Mouse (Mus musculus): ENCODE results near the gene Scn8a. TPM values are rescaled to one million over a fixed set of nuclear protein-coding genes. Genes with fewer than 3 reads are reported as not detected.

Scn8a gene
- polyA plus RNA-seq, 1 experiment: 0.06 TPM

DNA sequence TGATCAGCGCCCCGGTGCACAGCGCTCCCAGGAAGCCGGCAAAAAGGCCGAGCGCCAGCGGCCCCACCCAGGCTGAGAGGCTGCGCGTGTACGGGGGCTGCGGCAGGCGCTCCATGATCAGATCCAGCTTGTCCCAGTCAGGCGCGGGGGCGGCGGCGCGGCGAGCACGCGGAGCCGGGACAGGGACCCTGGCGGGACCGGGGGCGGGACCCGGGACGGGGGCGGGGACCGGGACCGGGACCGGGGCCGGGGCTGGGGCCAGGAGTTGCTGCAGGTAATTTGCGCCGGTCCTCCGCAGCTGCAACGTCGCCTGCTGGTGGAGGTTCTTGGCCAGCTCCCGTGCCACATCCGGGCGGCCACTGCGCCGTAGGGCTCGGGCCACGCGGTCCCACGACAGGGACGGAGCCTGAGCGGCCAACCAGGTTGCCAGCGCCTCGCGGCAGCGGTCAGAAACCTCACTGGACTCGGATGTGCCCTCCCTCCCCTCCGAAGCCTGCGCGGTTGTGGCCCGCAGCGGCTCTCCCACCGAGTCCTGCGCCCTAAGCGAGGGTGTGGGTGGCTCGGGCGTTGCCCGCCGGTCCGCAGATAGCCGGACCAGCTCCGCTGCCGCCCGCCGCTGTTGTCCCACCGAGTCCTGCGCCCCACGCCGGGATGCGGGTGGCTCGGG is 177.0 kb downstream of the Scn8a start:
- WGBS: 1% methylated on average over 72 of the region's 77 CpGs
- peaks cover 33% of the 10 kb centered on the region for H3K27me3 ChIP-seq (ENCODE audit: control insufficient read depth, insufficient read depth, low read length)
- peak overlapping the region; percentile 26 for H3K4me3 ChIP-seq (ENCODE audit: low read depth, low read length)
- no peaks in the 10 kb centered on the region for H3K36me3 ChIP-seq (ENCODE audit: control insufficient read depth, insufficient read depth, low read length)
- no peak overlapping the region for H3K27ac ChIP-seq (ENCODE audit: insufficient read depth, low read depth, low read length)
- H3K4me1 ChIP-seq (ENCODE audit: control insufficient read depth, insufficient read depth, insufficient read length, low read length): peaks cover 11% of the 10 kb centered on the region; the same call in 1 of the 2 replicates
- no peak for TF ChIP-seq POLR2A (IDR thresholded peaks at IDR 0.05; ENCODE audit: low read depth, low read length)
- TF ChIP-seq CTCF (IDR thresholded peaks at IDR 0.05; ENCODE audit: extremely low read depth, insufficient read length, insufficient replicate concordance, low read depth, low read length): no peak

DNA sequence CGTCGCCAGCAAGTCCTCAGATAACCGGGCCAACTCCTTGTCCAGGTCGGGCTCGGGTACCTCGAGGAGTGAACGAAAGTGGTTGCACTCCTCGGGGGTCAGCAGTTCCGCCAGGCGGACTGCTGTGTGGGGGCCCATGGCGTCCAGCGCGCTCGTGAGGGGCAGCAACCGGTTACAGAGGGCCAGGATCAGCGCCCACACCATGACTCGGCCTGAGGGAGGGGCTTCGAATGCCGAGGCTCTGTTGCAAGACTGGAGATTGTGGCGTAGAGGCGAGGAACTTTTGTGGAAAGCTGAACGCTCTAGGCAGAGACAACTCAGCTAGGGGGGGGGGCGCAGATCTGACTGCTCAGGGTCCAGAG is 177.5 kb downstream of the Scn8a start, which contains the start of gene Gm47841:
TSS of gene Gm47841 (minus strand) at position 204 of the 362 bp plus-strand sequence.
- H3K27me3 ChIP-seq (ENCODE audit: control insufficient read depth, insufficient read depth, low read length): peaks cover 36% of the 10 kb centered on the region

DNA sequence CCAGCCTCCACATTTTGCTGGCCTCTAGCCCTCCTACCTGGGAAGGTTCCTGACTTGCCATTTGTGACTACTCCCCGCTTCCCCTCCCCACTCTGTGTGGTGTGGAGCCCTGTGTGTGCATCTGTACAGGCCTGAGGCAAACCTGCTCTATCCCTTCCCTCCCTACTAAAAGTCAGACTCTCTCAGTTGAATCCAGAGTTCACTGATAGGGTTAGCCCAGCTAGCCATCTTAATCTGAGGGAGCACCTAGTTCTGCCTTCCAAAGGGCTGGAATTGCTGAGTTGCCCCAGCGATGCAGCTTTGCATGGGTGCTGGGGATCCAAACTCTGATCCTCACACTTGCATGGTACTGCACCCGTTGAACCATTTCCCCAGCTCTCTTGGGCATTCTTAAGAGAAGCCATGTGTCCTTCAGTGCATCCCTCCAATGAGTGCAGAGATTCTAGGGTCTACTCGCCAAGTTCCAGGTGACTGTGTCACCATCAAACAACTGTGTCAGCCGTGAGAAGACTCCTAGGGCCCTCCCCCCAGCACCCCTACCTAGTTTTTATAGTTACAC is 178.8 kb downstream of the Scn8a start:
- 61% methylated on average over 5 of the region's 5 CpGs for WGBS
- TF ChIP-seq POLR2A (IDR thresholded peaks at IDR 0.05; ENCODE audit: low read depth, low read length) (no peak), CTCF (IDR thresholded peaks at IDR 0.05; ENCODE audit: extremely low read depth, insufficient read length, insufficient replicate concordance, low read depth, low read length) (no peak)
- peaks cover 49% of the 10 kb centered on the region for H3K27me3 ChIP-seq (ENCODE audit: control insufficient read depth, insufficient read depth, low read length)

More for the DNA sequence above, 177.5 kb downstream of the Scn8a start, which contains the start of gene Gm47841:
- TF ChIP-seq POLR2A (IDR thresholded peaks at IDR 0.05; ENCODE audit: low read depth, low read length) (no peak), CTCF (IDR thresholded peaks at IDR 0.05; ENCODE audit: extremely low read depth, insufficient read length, insufficient replicate concordance, low read depth, low read length) (no peak)
- Histone ChIP-seq H3K36me3 (ENCODE audit: control insufficient read depth, insufficient read depth, low read length) (no peaks in the 10 kb centered on the region), H3K4me3 (ENCODE audit: low read depth, low read length) (peak within 1 kb of the TSS; percentile 26), H3K4me1 (ENCODE audit: control insufficient read depth, insufficient read depth, insufficient read length, low read length) (peaks cover 11% of the 10 kb centered on the region; the same call in 1 of the 2 replicates), H3K27ac (ENCODE audit: insufficient read depth, low read depth, low read length) (no peak within 1 kb of the TSS)
- WGBS: 13% methylated on average over 23 of the region's 23 CpGs

DNA sequence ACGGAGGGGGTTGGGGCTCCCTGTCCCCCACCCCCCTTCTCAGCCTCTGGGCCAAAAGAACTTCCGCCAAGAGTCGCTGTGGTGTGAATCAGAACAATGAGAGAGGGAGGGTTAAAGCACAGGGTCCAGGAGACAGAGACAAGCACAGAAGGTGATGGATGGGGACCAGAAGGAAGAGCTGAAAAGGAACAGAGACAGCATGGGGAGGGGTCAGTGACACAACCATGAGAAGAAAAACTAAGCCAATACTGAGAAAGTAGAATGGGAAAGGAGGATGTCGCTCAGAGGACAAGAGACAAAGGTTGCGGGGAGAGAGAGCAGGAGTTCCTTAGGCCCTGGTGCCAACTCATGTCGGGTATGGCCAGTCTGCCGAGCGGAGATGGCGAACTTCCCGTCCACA is 182.2 kb downstream of the Scn8a start:
- H3K27me3 ChIP-seq (ENCODE audit: control insufficient read depth, insufficient read depth, low read length): peaks cover 42% of the 10 kb centered on the region

More for the DNA sequence above, 178.8 kb downstream of the Scn8a start:
- Histone ChIP-seq H3K4me1 (ENCODE audit: control insufficient read depth, insufficient read depth, insufficient read length, low read length) (peaks cover 11% of the 10 kb centered on the region; the same call in 1 of the 2 replicates), H3K27ac (ENCODE audit: insufficient read depth, low read depth, low read length) (no peak overlapping the region), H3K4me3 (ENCODE audit: low read depth, low read length) (no peak overlapping the region), H3K36me3 (ENCODE audit: control insufficient read depth, insufficient read depth, low read length) (0 out of 2 replicates have a peak, but pooled peaks cover 2% of the 10 kb centered on the region)

DNA sequence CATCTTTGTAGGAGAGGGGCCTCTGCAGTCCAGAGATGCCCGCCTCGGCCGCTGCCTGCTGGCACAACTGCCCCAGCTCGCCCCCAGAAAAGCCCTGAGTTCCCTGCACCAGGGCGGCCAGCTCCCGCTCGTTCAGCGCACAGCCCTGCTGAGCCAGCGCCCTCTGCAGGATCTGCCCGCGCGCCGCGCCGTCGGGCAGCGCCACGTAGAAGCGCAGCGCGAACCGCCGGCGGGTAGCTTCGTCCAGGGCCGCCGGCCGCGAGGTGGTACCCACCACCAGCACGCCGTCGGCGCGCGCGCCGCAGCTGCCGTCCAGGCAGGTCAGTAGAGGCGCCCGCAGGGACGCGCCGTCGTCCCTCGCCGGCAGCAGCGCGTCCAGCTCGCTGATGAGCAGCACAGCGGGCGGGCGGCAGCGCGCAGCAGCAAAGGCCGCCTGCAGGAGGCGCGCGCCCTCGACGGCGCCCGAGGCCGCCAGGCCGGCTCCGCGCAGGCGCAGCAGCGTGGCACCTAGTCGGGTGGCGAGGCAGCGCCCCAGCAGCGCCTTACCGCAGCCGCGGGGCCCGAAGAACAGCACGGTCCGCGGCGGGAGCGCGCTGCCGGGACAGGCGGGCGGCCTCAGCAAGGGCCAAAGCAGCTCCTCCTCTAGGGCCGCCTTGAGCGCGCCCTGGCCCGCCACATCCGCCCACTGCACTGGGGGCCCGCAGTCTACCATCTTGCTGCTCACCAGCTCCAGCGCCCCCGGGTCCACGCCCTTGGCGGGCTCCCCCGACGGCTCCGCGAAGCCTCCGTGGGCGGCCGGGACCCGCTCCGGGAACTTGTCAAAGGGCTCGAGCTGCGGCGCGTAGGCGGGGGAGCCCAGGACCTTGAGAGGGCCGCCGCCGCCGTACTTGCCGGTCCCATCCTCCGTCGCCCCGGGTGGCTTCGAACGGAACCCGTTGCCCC is 183.2 kb downstream of the Scn8a start:
- peak overlapping the region; percentile 31 for H3K4me3 ChIP-seq (ENCODE audit: low read depth, low read length)
- H3K4me1 ChIP-seq (ENCODE audit: control insufficient read depth, insufficient read depth, insufficient read length, low read length): no peaks in the 10 kb centered on the region
- TF ChIP-seq POLR2A (IDR thresholded peaks at IDR 0.05; ENCODE audit: low read depth, low read length) (no peak), CTCF (IDR thresholded peaks at IDR 0.05; ENCODE audit: extremely low read depth, insufficient read length, insufficient replicate concordance, low read depth, low read length) (no peak)
- 61% methylated on average over 117 of the region's 120 CpGs for WGBS
- H3K27me3 ChIP-seq (ENCODE audit: control insufficient read depth, insufficient read depth, low read length): peaks cover 35% of the 10 kb centered on the region
- no peak overlapping the region for H3K27ac ChIP-seq (ENCODE audit: insufficient read depth, low read depth, low read length)
- H3K36me3 ChIP-seq (ENCODE audit: control insufficient read depth, insufficient read depth, low read length): 0 out of 2 replicates have a peak, but pooled peaks cover 2% of the 10 kb centered on the region

More for the DNA sequence above, 182.2 kb downstream of the Scn8a start:
- Histone ChIP-seq H3K4me3 (ENCODE audit: low read depth, low read length) (no peak overlapping the region), H3K36me3 (ENCODE audit: control insufficient read depth, insufficient read depth, low read length) (0 out of 2 replicates have a peak, but pooled peaks cover 2% of the 10 kb centered on the region), H3K27ac (ENCODE audit: insufficient read depth, low read depth, low read length) (no peak overlapping the region), H3K4me1 (ENCODE audit: control insufficient read depth, insufficient read depth, insufficient read length, low read length) (peaks cover 2% of the 10 kb centered on the region; the same call in 1 of the 2 replicates)
- TF ChIP-seq CTCF (IDR thresholded peaks at IDR 0.05; ENCODE audit: extremely low read depth, insufficient read length, insufficient replicate concordance, low read depth, low read length) (no peak), POLR2A (IDR thresholded peaks at IDR 0.05; ENCODE audit: low read depth, low read length) (no peak)
- 79% methylated on average over 10 of the region's 10 CpGs for WGBS

DNA sequence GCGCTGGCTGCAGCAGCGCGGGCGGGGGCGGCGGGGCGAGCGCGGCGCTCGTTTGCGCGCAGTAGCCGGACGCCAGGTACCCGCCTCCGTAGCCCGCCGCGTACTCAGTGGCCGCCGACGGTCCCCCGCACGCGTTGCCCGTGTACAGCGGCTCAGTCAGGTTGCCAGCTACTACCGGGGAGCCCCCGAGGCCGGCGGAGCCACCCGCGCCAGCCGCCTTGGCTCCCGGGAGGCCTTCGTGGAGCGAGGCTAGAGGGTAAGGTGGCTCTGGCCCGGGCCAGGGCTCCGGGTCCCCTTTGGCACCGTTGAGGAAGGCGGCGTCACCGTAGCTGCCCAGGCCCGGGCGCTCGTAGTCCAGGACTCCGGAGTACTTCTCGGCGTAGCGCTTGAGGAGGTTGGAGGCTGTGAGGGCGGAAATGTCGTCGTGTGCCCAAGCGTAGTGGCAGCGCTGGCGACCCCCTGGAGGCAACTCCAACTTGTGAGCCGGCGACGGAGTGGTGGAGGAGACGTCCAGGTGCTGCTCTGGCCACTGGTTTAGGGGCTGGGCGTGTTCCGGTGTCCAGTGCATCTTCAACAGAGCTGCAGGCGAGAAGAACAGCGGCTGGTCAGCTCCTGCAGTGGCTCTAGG is 184.3 kb downstream of the Scn8a start:
- Histone ChIP-seq H3K4me3 (ENCODE audit: low read depth, low read length) (no peak overlapping the region), H3K27me3 (ENCODE audit: control insufficient read depth, insufficient read depth, low read length) (peaks cover 29% of the 10 kb centered on the region), H3K27ac (ENCODE audit: insufficient read depth, low read depth, low read length) (no peak overlapping the region), H3K36me3 (ENCODE audit: control insufficient read depth, insufficient read depth, low read length) (0 out of 2 replicates have a peak, but pooled peaks cover 2% of the 10 kb centered on the region), H3K4me1 (ENCODE audit: control insufficient read depth, insufficient read depth, insufficient read length, low read length) (no peaks in the 10 kb centered on the region)
- TF ChIP-seq POLR2A (IDR thresholded peaks at IDR 0.05; ENCODE audit: low read depth, low read length) (no peak), CTCF (IDR thresholded peaks at IDR 0.05; ENCODE audit: extremely low read depth, insufficient read length, insufficient replicate concordance, low read depth, low read length) (no peak)
- WGBS: 49% methylated on average over 65 of the region's 65 CpGs

Measured in small intestine, adult 2 months (tissue).